Mouse (Mus musculus) splenic B cell, adult 2 months (primary cell): Measurements from ENCODE around the gene Foxj3.
"Not testable (repeated sequence)": the region's sequence is repeated elsewhere in the genome, so short reads cannot be mapped to it uniquely, and the experiment has no call there.

Experiments used
- DNase-seq: peaks from one replicate; pipeline ENCODE4 v3.0.0-alpha.2; 2011; ENCODE audit warnings: low read depth, low spot score
- H3K27me3 ChIP-seq: 2 replicates; pipeline ENCODE4 v1.6.1; 2012; ENCODE audit warnings: mild to moderate bottlenecking, low read length, moderate library complexity, mixed read lengths; ENCODE audit not compliant: control insufficient read depth, poor library complexity, insufficient read depth, severe bottlenecking
- H3K36me3 ChIP-seq: 2 replicates; pipeline ENCODE4 v1.6.1; 2012; ENCODE audit warnings: mild to moderate bottlenecking, low read length, moderate library complexity, mixed read lengths; ENCODE audit not compliant: control insufficient read depth, poor library complexity, insufficient read depth, severe bottlenecking

Gene Foxj3

GRCm38 (mm10) chr4:119599605-119600004 lies 62.8 kb downstream of the Foxj3 start:
- H3K27me3 ChIP-seq, result no peaks in the 10 kb centered on the region
- H3K36me3 ChIP-seq, result no peaks in the 10 kb centered on the region
- DNase-seq, result no peak

- Histone ChIP-seq H3K27me3 (no peaks in the 10 kb centered on the region), H3K36me3 (peaks cover 3% of the 10 kb centered on the region; the same call in 1 of the 2 replicates)
- DNase-seq, result peak; percentile 66
Measured at GRCm38 (mm10) chr4:119609488-119609887, 72.7 kb downstream of the Foxj3 start.

GRCm38 (mm10) chr4:119614078-119614477 lies 77.3 kb downstream of the Foxj3 start:
- Histone ChIP-seq H3K27me3 (no peaks in the 10 kb centered on the region), H3K36me3 (peaks cover 4% of the 10 kb centered on the region; the same call in 1 of the 2 replicates)
- no peak for DNase-seq

GRCm38 (mm10) chr4:119614724-119615123 lies 77.9 kb downstream of the Foxj3 start:
- DNase-seq, result no peak
- Histone ChIP-seq H3K36me3 (peaks cover 4% of the 10 kb centered on the region; the same call in 1 of the 2 replicates), H3K27me3 (no peaks in the 10 kb centered on the region)

- peaks cover 2% of the 10 kb centered on the region for H3K36me3 ChIP-seq
- H3K27me3 ChIP-seq, result no peaks in the 10 kb centered on the region
- no peak for DNase-seq
Measured at GRCm38 (mm10) chr4:119626081-119626645, 89.4 kb downstream of the Foxj3 start.

- no peak for DNase-seq
- Histone ChIP-seq H3K27me3 (no peaks in the 10 kb centered on the region), H3K36me3 (peaks cover 2% of the 10 kb centered on the region)
Measured at GRCm38 (mm10) chr4:119626876-119627275, 90.1 kb downstream of the Foxj3 start.

- Histone ChIP-seq H3K36me3 (peaks cover 2% of the 10 kb centered on the region), H3K27me3 (no peaks in the 10 kb centered on the region)
- no peak for DNase-seq
Measured at GRCm38 (mm10) chr4:119627317-119627716, 90.5 kb downstream of the Foxj3 start.

GRCm38 (mm10) chr4:119628363-119628762 lies 91.6 kb downstream of the Foxj3 start:
- H3K36me3 ChIP-seq, H3K27me3 ChIP-seq, DNase-seq: not testable (repeated sequence)

- H3K36me3 ChIP-seq, result no peaks in the 10 kb centered on the region; the same call in 1 of the 2 replicates
- peak; percentile 60 for DNase-seq
- H3K27me3 ChIP-seq, result no peaks in the 10 kb centered on the region
Measured at GRCm38 (mm10) chr4:119631115-119631919, 94.5 kb downstream of the Foxj3 start.

- DNase-seq, result no peak
- H3K27me3 ChIP-seq, result no peaks in the 10 kb centered on the region
- H3K36me3 ChIP-seq, result no peaks in the 10 kb centered on the region; the same call in 1 of the 2 replicates
Measured at GRCm38 (mm10) chr4:119632721-119633120, 95.9 kb downstream of the Foxj3 start.

GRCm38 (mm10) chr4:119633342-119633741 lies 96.5 kb downstream of the Foxj3 start:
- no peaks in the 10 kb centered on the region for H3K27me3 ChIP-seq
- H3K36me3 ChIP-seq, result no peaks in the 10 kb centered on the region
- no peak for DNase-seq

GRCm38 (mm10) chr4:119633948-119634347 lies 97.1 kb downstream of the Foxj3 start:
- Histone ChIP-seq H3K27me3 (no peaks in the 10 kb centered on the region), H3K36me3 (no peaks in the 10 kb centered on the region)
- no peak for DNase-seq

GRCm38 (mm10) chr4:119634908-119635660 lies 98.3 kb downstream of the Foxj3 start:
- H3K27me3 ChIP-seq, result no peaks in the 10 kb centered on the region
- no peak for DNase-seq
- H3K36me3 ChIP-seq, result no peaks in the 10 kb centered on the region

GRCm38 (mm10) chr4:119635686-119636085 lies 98.9 kb downstream of the Foxj3 start:
- no peak for DNase-seq
- no peaks in the 10 kb centered on the region for H3K27me3 ChIP-seq
- no peaks in the 10 kb centered on the region for H3K36me3 ChIP-seq

GRCm38 (mm10) chr4:119636731-119637130 lies 99.9 kb downstream of the Foxj3 start:
- H3K36me3 ChIP-seq, result no peaks in the 10 kb centered on the region
- DNase-seq, result no peak
- no peaks in the 10 kb centered on the region for H3K27me3 ChIP-seq
